Mouse (Mus musculus) lung, adult 2 months (tissue): ENCODE measurements around the gene Espl1.

Experiments
- CTCF ChIP-seq: fragments of 200-500 bp; IDR thresholded peaks from 2 replicates; pipeline ENCODE4 v1.5.1; 2011; ENCODE audit warnings: mild to moderate bottlenecking, low read length, control low read depth; ENCODE audit not compliant: insufficient read depth
- POLR2A ChIP-seq: fragments of 200-500 bp; IDR thresholded peaks from 2 replicates; pipeline ENCODE4 v1.6.1; 2011; ENCODE audit warnings: low read depth, mild to moderate bottlenecking, control low read depth, low read length, borderline replicate concordance; ENCODE audit errors: extremely low read depth

DNA sequence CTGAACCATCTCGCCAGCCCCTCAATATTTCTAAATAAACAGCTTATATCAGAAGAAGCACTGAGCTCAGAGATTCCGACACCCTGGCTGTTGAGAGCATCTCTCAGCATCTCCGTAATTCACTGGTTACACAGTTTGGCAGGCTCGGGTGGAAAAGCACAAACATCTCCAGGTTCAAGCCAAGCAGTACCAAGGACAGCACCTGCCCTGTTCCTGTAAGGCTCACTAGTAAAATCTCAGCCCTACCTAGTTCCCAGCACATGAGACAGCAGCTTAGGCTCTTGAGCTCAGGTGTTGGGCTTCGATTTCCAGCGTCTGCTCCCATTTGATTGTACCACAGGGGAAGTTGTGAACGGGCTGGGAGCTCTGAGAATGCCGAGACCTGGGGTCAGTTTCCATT, 39.2 kb downstream of the Espl1 start:
- TF ChIP-seq CTCF: no peak
- TF ChIP-seq POLR2A: no peak
